Mouse (Mus musculus) ES-E14 (cell line): ENCODE data around the gene Lbhd1.

Experiments
- ZC3H11A ChIP-seq: IDR thresholded peaks from 2 replicates; pipeline ENCODE4 v1.6.1; 2012; ENCODE audit warnings: low read depth, mild to moderate bottlenecking, inconsistent platforms, low read length, borderline replicate concordance
- ZNF384 ChIP-seq: IDR thresholded peaks from 2 replicates; pipeline ENCODE4 v1.6.1; 2012; ENCODE audit warnings: low read depth, low read length, inconsistent platforms

DNA sequence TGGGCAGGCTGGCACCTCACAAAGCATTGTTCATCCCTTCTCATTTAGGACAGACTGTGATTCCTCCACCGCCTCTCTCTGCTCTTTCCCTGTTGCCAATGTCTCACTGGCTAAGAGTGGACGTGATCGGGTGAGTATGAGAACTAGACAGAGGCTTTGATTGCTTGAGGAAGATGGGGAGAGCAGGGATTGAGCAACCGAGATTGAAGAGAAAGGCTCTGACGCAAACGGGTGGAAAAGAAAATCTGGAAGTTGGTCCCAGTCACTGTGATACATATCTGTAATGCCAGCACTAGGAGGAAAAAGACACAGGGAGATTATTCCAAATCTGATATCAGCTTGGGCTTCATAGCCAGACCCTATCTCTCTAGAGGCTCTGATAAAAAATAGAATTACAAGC, 40.6 kb upstream of the Lbhd1 start:
- TF ChIP-seq ZC3H11A (no peak), ZNF384 (no peak)
